Mouse (Mus musculus): ENCODE measurements at regions not wholly inside any gene's neighbourhood (a gene's known extent, or its start where the extent isn't known, plus 50 kb on each side); places are given as distances from the start of the nearest gene placed in this dataset.

DNA sequence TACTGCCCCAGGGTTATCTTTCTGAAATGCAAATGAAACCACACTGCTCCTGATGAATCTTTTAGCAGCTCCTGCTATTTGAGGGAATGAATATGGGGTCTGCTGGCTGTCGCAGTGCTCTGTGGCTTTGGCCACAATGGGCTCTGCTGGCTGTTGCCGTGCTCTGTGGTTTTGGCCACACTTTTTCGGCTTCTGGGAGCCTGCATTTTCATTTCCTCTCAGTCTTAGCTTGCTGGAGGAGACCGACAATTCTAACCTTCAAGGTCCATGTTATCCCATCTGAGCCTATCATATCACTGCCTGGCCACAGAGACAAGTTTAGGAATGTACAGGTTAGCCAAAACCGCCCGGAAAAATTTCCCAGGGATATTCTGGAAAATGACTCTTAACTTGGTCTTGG is 57.2 kb upstream of the Ubash3b start:
- Histone ChIP-seq H3K9me3 (ENCODE audit: control insufficient read depth, low read depth, low read length) (no peaks in the 10 kb centered on the region), H3K27ac (ENCODE audit: low read length) (no peak overlapping the region), H3K27me3 (ENCODE audit: control insufficient read depth, insufficient read depth, low read length) (no peaks in the 10 kb centered on the region), H3K36me3 (ENCODE audit: control insufficient read depth, insufficient read depth, low read length) (no peaks in the 10 kb centered on the region), H3K4me1 (ENCODE audit: control insufficient read depth, insufficient read depth, low read length) (peaks cover 8% of the 10 kb centered on the region; the same call in 1 of the 2 replicates), H3K4me3 (ENCODE audit: low read depth, low read length) (no peak overlapping the region), H3K9ac (replicated peaks; ENCODE audit: low read depth, low read length) (no peak overlapping the region), H3K4me2 (replicated peaks; ENCODE audit: low read depth, low read length) (no peak overlapping the region)
- WGBS = 90% methylated on average over 6 of the region's 6 CpGs
- ATAC-seq (ENCODE audit: insufficient number of reproducible peaks, insufficient read depth, low FRiP score, low read depth) = no peak

- Histone ChIP-seq H3K9me3 (ENCODE audit: control insufficient read depth, low read depth, low read length) (no peaks in the 10 kb centered on the region), H3K36me3 (ENCODE audit: control insufficient read depth, insufficient read depth, low read length) (no peaks in the 10 kb centered on the region), H3K27me3 (ENCODE audit: control insufficient read depth, insufficient read depth, low read length) (no peaks in the 10 kb centered on the region), H3K27ac (ENCODE audit: low read length) (no peak overlapping the region), H3K4me1 (ENCODE audit: control insufficient read depth, insufficient read depth, low read length) (peaks cover 11% of the 10 kb centered on the region), H3K9ac (replicated peaks; ENCODE audit: low read depth, low read length) (no peak overlapping the region), H3K4me2 (replicated peaks; ENCODE audit: low read depth, low read length) (no peak overlapping the region), H3K4me3 (ENCODE audit: low read depth, low read length) (no peak overlapping the region)
- 61% methylated on average over 3 of the region's 3 CpGs for whole genome bisulfite sequencing
- ATAC-seq (ENCODE audit: insufficient number of reproducible peaks, insufficient read depth, low FRiP score, low read depth) = no peak
Measured at GRCm38 (mm10) chr9:41216248-41216647, 54.8 kb upstream of the Ubash3b start.

DNA sequence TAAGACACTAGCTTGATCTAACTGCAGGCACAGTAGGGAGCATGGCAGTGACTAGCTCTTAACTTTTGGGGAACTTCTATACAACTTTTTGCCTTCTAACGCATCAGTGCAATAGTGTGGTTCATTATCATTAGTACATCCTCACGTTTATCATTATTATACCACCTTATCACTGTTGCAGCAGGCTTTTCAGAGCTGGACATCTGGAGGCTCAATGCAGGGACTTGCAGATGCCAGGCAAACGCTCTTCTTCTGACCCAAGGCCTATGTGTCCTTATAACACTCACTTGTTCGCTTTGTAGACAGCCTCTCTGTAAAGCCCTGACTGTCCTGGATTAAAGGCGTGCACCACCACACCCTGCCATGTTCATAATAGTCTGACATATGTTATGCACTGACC is 53.5 kb upstream of the Ubash3b start:
- Histone ChIP-seq H3K27ac (ENCODE audit: low read length) (no peak overlapping the region), H3K4me2 (replicated peaks; ENCODE audit: low read depth, low read length) (no peak overlapping the region), H3K27me3 (ENCODE audit: control insufficient read depth, insufficient read depth, low read length) (no peaks in the 10 kb centered on the region), H3K4me3 (ENCODE audit: low read depth, low read length) (no peak overlapping the region), H3K9me3 (ENCODE audit: control insufficient read depth, low read depth, low read length) (no peaks in the 10 kb centered on the region), H3K9ac (replicated peaks; ENCODE audit: low read depth, low read length) (no peak overlapping the region), H3K4me1 (ENCODE audit: control insufficient read depth, insufficient read depth, low read length) (peaks cover 11% of the 10 kb centered on the region), H3K36me3 (ENCODE audit: control insufficient read depth, insufficient read depth, low read length) (no peaks in the 10 kb centered on the region)
- 85% methylated on average over 5 of the region's 5 CpGs for WGBS
- ATAC-seq (ENCODE audit: insufficient number of reproducible peaks, insufficient read depth, low FRiP score, low read depth) = no peak

- H3K9ac ChIP-seq (replicated peaks; ENCODE audit: low read depth, low read length) = no peak overlapping the region
- H3K4me2 ChIP-seq (replicated peaks; ENCODE audit: low read depth, low read length) = peak overlapping the region; percentile 3; the same call in 1 of the 2 replicates
Measured at GRCm38 (mm10) chr9:41212943-41213529, 51.5 kb upstream of the Ubash3b start.

GRCm38 (mm10) chr9:41212303-41212901 is 50.9 kb upstream of the Ubash3b start:
- H3K4me2 ChIP-seq (replicated peaks; ENCODE audit: low read depth, low read length) = peak overlapping the region; percentile 3; the same call in 1 of the 2 replicates
- H3K9ac ChIP-seq (replicated peaks; ENCODE audit: low read depth, low read length) = no peak overlapping the region
- H3K27ac ChIP-seq (ENCODE audit: low read length) = peak overlapping the region; percentile 76
- peak overlapping the region; percentile 2; the same call in 1 of the 2 replicates for H3K4me3 ChIP-seq (ENCODE audit: low read depth, low read length)
- H3K36me3 ChIP-seq (ENCODE audit: control insufficient read depth, insufficient read depth, low read length) = no peaks in the 10 kb centered on the region
- no peaks in the 10 kb centered on the region for H3K27me3 ChIP-seq (ENCODE audit: control insufficient read depth, insufficient read depth, low read length)
- 1% methylated on average over 6 of the region's 7 CpGs for WGBS
- peaks cover 11% of the 10 kb centered on the region for H3K4me1 ChIP-seq (ENCODE audit: control insufficient read depth, insufficient read depth, low read length)
- peak; percentile 79; the same call in 1 of the 2 replicates for ATAC-seq (ENCODE audit: insufficient number of reproducible peaks, insufficient read depth, low FRiP score, low read depth)
- no peaks in the 10 kb centered on the region for H3K9me3 ChIP-seq (ENCODE audit: control insufficient read depth, low read depth, low read length)

More at GRCm38 (mm10) chr9:41212943-41213529, 51.5 kb upstream of the Ubash3b start:
- no peaks in the 10 kb centered on the region for H3K27me3 ChIP-seq (ENCODE audit: control insufficient read depth, insufficient read depth, low read length)
- peaks cover 11% of the 10 kb centered on the region for H3K4me1 ChIP-seq (ENCODE audit: control insufficient read depth, insufficient read depth, low read length)
- no peaks in the 10 kb centered on the region for H3K9me3 ChIP-seq (ENCODE audit: control insufficient read depth, low read depth, low read length)
- peak overlapping the region; percentile 76 for H3K27ac ChIP-seq (ENCODE audit: low read length)
- 0 out of 2 replicates have a peak, but pooled peaks have one; percentile 8 for ATAC-seq (ENCODE audit: insufficient number of reproducible peaks, insufficient read depth, low FRiP score, low read depth)
- WGBS = 27% methylated on average over 14 of the region's 14 CpGs
- H3K36me3 ChIP-seq (ENCODE audit: control insufficient read depth, insufficient read depth, low read length) = no peaks in the 10 kb centered on the region
- no peak overlapping the region for H3K4me3 ChIP-seq (ENCODE audit: low read depth, low read length)

GRCm38 (mm10) chr9:41211865-41212302 is 50.4 kb upstream of the Ubash3b start:
- Histone ChIP-seq H3K27me3 (ENCODE audit: control insufficient read depth, insufficient read depth, low read length) (no peaks in the 10 kb centered on the region), H3K4me3 (ENCODE audit: low read depth, low read length) (no peak overlapping the region), H3K9me3 (ENCODE audit: control insufficient read depth, low read depth, low read length) (no peaks in the 10 kb centered on the region), H3K36me3 (ENCODE audit: control insufficient read depth, insufficient read depth, low read length) (no peaks in the 10 kb centered on the region), H3K4me1 (ENCODE audit: control insufficient read depth, insufficient read depth, low read length) (peaks cover 11% of the 10 kb centered on the region), H3K4me2 (replicated peaks; ENCODE audit: low read depth, low read length) (peak overlapping the region; percentile 3; the same call in 1 of the 2 replicates), H3K9ac (replicated peaks; ENCODE audit: low read depth, low read length) (no peak overlapping the region), H3K27ac (ENCODE audit: low read length) (peak overlapping the region; percentile 76)
- WGBS = 38% methylated on average over 10 of the region's 10 CpGs
- ATAC-seq (ENCODE audit: insufficient number of reproducible peaks, insufficient read depth, low FRiP score, low read depth) = no peak

MicroRNAs encoded in the stretch of these regions (microRNA counts, 519-probe panel; counts per million panel counts)
- 4,083 counts per million, percentile 81 among the panel's probes with 10 or more counts for microRNA mmu-miR-100
- microRNA mmu-miR-125b-3p = 2,771 counts per million, percentile 47 among the panel's probes with 10 or more counts

Small RNAs in the stretch of these regions (microRNA-seq; reads per million reads assigned to microRNA genes)
- gene Mir100 = 7,704 reads per million, percentile 92 among the genes with 10 or more reads in this experiment
- gene Mir125b-1 = 1,069 reads per million, percentile 72 among the genes with 10 or more reads in this experiment
- gene Mirlet7a-2 = 171 reads per million, percentile 55 among the genes with 10 or more reads in this experiment
